Mouse (Mus musculus) MEL (cell line): Measurements from ENCODE around the gene Fbxo3. TPM values are rescaled to one million over a fixed set of nuclear protein-coding genes. Genes with fewer than 3 reads are reported as not detected.

Experiments
- DNase-seq: peaks from one replicate; pipeline ENCODE4 v3.0.0; 2011; ENCODE audit warnings: low read depth, low spot score
- H3K27ac ChIP-seq: 2 replicates; pipeline ENCODE4 v1.5.1; 2012; ENCODE audit warnings: low read depth, mild to moderate bottlenecking, control low read depth, low read length, moderate library complexity; ENCODE audit not compliant: control insufficient read depth
- H3K27me3 ChIP-seq, 2 experiments: fragments of 150-350 bp in 1 of 2; sonication (generic) in 1 of 2; 2 replicates each; pipeline ENCODE4 v1.6.1; 2012; ENCODE audit warnings: low read length in 2 of 2, mild to moderate bottlenecking in 2 of 2, improper control_type of control experiment in 1 of 2, moderate library complexity in 1 of 2; ENCODE audit not compliant: insufficient read depth in 2 of 2, control insufficient read depth in 1 of 2
- H3K36me3 ChIP-seq, 2 experiments: 2 replicates each; pipeline ENCODE4 v1.6.1; 2012 to 2014; ENCODE audit warnings: low read length in 2 of 2, improper control_type of control experiment in 1 of 2, inconsistent platforms in 1 of 2, mild to moderate bottlenecking in 1 of 2; ENCODE audit not compliant: insufficient read depth in 2 of 2, control insufficient read depth in 1 of 2
- H3K4me1 ChIP-seq, 2 experiments: fragments of 150-350 bp in 1 of 2; sonication (generic) in 1 of 2; 2 replicates each; pipeline ENCODE4 v1.6.1; 2012; ENCODE audit warnings: low read length in 2 of 2, improper control_type of control experiment in 1 of 2, mild to moderate bottlenecking in 1 of 2; ENCODE audit not compliant: insufficient read depth in 2 of 2, control insufficient read depth in 1 of 2
- H3K4me3 ChIP-seq, 2 experiments: fragments of 150-350 bp in 1 of 2; sonication (generic) in 1 of 2; 2 replicates each; pipeline ENCODE4 v1.5.1; 2012; ENCODE audit warnings: low read depth in 2 of 2, low read length in 2 of 2, mild to moderate bottlenecking in 2 of 2, moderate library complexity in 2 of 2, control low read depth in 1 of 2, improper control_type of control experiment in 1 of 2; ENCODE audit not compliant: control insufficient read depth in 1 of 2, insufficient read depth in 1 of 2
- H3K79me2 ChIP-seq: 2 replicates; pipeline ENCODE4 v1.6.1; 2012; ENCODE audit warnings: mild to moderate bottlenecking, low read length, moderate library complexity; ENCODE audit not compliant: control insufficient read depth, poor library complexity, insufficient read depth
- H3K9ac ChIP-seq: 2 replicates; pipeline ENCODE4 v1.6.1; 2012; ENCODE audit warnings: low read depth, mild to moderate bottlenecking, control low read depth, low read length, moderate library complexity; ENCODE audit not compliant: control insufficient read depth, poor library complexity, severe bottlenecking
- H3K9me3 ChIP-seq: fragments of 150-350 bp; sonication (generic); replicated peaks from 2 replicates; pipeline ENCODE4 v1.6.1; 2012; ENCODE audit warnings: mild to moderate bottlenecking, low read length, improper control_type of control experiment, moderate library complexity; ENCODE audit not compliant: insufficient read depth
- BHLHE40 ChIP-seq: IDR thresholded peaks from 2 replicates; pipeline ENCODE4 v1.6.1; 2012; ENCODE audit warnings: low read depth, mild to moderate bottlenecking, inconsistent platforms, low read length, improper control_type of control experiment, borderline replicate concordance
- CHD1 ChIP-seq: IDR thresholded peaks from 2 replicates; pipeline ENCODE4 v1.6.1; 2012; ENCODE audit warnings: low read depth, mild to moderate bottlenecking, inconsistent platforms, low read length, improper control_type of control experiment
- CTCF ChIP-seq, 3 experiments: IDR thresholded peaks in 2 of 3; conservative IDR thresholded peaks in 1 of 3; 2 replicates each; pipeline ENCODE4 v1.5.1; 2011 to 2012; ENCODE audit warnings: low read length in 3 of 3, low read depth in 2 of 3, mild to moderate bottlenecking in 2 of 3, improper control_type of control experiment in 1 of 3, inconsistent platforms in 1 of 3, mixed read lengths in 1 of 3, moderate library complexity in 1 of 3; ENCODE audit not compliant: control insufficient read depth in 1 of 3, insufficient read depth in 1 of 3, poor library complexity in 1 of 3, severe bottlenecking in 1 of 3
- E2F4 ChIP-seq: IDR thresholded peaks from 2 replicates; pipeline ENCODE4 v1.6.1; 2011; ENCODE audit warnings: low read depth, low read length, improper control_type of control experiment, borderline replicate concordance
- ELF1 ChIP-seq: IDR thresholded peaks from 2 replicates; pipeline ENCODE4 v1.6.1; 2014; ENCODE audit warnings: low read depth, mild to moderate bottlenecking, inconsistent platforms, low read length, improper control_type of control experiment, moderate library complexity
- ETS1 ChIP-seq: IDR thresholded peaks from 2 replicates; pipeline ENCODE4 v1.6.1; 2012; ENCODE audit warnings: low read depth, mild to moderate bottlenecking, inconsistent platforms, low read length, improper control_type of control experiment, moderate library complexity
- KAT2A ChIP-seq: conservative IDR thresholded peaks from 2 replicates; pipeline ENCODE4 v1.6.1; 2012; ENCODE audit warnings: low read depth, low read length, improper control_type of control experiment, inconsistent platforms
- MAX ChIP-seq: IDR thresholded peaks from 2 replicates; pipeline ENCODE4 v1.6.1; 2011; ENCODE audit warnings: low read length, improper control_type of control experiment
- MAZ ChIP-seq: IDR thresholded peaks from 2 replicates; pipeline ENCODE4 v1.6.1; 2012; ENCODE audit warnings: low read depth, mild to moderate bottlenecking, inconsistent platforms, low read length, improper control_type of control experiment
- MEF2A ChIP-seq: IDR thresholded peaks from 2 replicates; pipeline ENCODE4 v1.6.1; 2014; ENCODE audit warnings: low read depth, mild to moderate bottlenecking, inconsistent platforms, low read length, improper control_type of control experiment; ENCODE audit not compliant: poor library complexity, insufficient replicate concordance, severe bottlenecking; ENCODE audit errors: extremely low read depth
- MXI1 ChIP-seq: IDR thresholded peaks from 2 replicates; pipeline ENCODE4 v1.6.1; 2011; ENCODE audit warnings: mild to moderate bottlenecking, low read depth, low read length, improper control_type of control experiment
- NRF1 ChIP-seq: IDR thresholded peaks from 2 replicates; pipeline ENCODE4 v1.6.1; 2014; ENCODE audit warnings: low read depth, mild to moderate bottlenecking, inconsistent platforms, low read length, improper control_type of control experiment, moderate library complexity; ENCODE audit not compliant: poor library complexity, insufficient read depth, severe bottlenecking
- POLR2AphosphoS5 ChIP-seq: IDR thresholded peaks from 2 replicates; pipeline ENCODE4 v1.6.1; 2012; ENCODE audit warnings: low read depth, borderline replicate concordance, mild to moderate bottlenecking, inconsistent platforms, low read length, moderate library complexity, mixed read lengths
- RAD21 ChIP-seq: IDR thresholded peaks from 2 replicates; pipeline ENCODE4 v1.6.1; 2011; ENCODE audit warnings: mild to moderate bottlenecking, low read depth, low read length, improper control_type of control experiment
- TAL1 ChIP-seq: IDR thresholded peaks from 2 replicates; pipeline ENCODE4 v1.6.1; 2012; ENCODE audit warnings: mild to moderate bottlenecking, inconsistent platforms, low read length, moderate library complexity, mixed read lengths
- TBP ChIP-seq: IDR thresholded peaks from 2 replicates; pipeline ENCODE4 v1.8.0; 2011; ENCODE audit warnings: low read depth, low read length, improper control_type of control experiment
- USF1 ChIP-seq: IDR thresholded peaks from 2 replicates; pipeline ENCODE4 v1.6.1; 2014; ENCODE audit warnings: low read depth, mild to moderate bottlenecking, inconsistent platforms, low read length, improper control_type of control experiment, moderate library complexity
- USF2 ChIP-seq, 2 experiments: IDR thresholded peaks; 2 replicates each; pipeline ENCODE4 v1.6.1; 2011 to 2012; ENCODE audit warnings: improper control_type of control experiment in 2 of 2, low read length in 2 of 2, borderline replicate concordance in 1 of 2, inconsistent platforms in 1 of 2, low read depth in 1 of 2, mild to moderate bottlenecking in 1 of 2; ENCODE audit not compliant: insufficient read depth in 1 of 2
- ZC3H11A ChIP-seq: IDR thresholded peaks from 2 replicates; pipeline ENCODE4 v1.6.1; 2012; ENCODE audit warnings: low read depth, mild to moderate bottlenecking, inconsistent platforms, low read length, improper control_type of control experiment
- ZKSCAN1 ChIP-seq: IDR thresholded peaks from 2 replicates; pipeline ENCODE4 v1.6.1; 2012; ENCODE audit warnings: low read depth, mild to moderate bottlenecking, inconsistent platforms, low read length, improper control_type of control experiment, moderate library complexity
- ZMIZ1 ChIP-seq: IDR thresholded peaks from 2 replicates; pipeline ENCODE4 v1.6.1; 2012; ENCODE audit warnings: low read depth, mild to moderate bottlenecking, inconsistent platforms, low read length, improper control_type of control experiment, moderate library complexity
- ZNF384 ChIP-seq: IDR thresholded peaks from 2 replicates; pipeline ENCODE4 v1.6.1; 2012; ENCODE audit warnings: low read depth, mild to moderate bottlenecking, inconsistent platforms, low read length, improper control_type of control experiment
- polyA plus RNA-seq, 2 experiments: library from polyadenylated mRNA; stranded (reverse) in 1 of 2; unstranded in 1 of 2; fragments of >175 nt in 1 of 2; fragments of >200 nt in 1 of 2; gene quantifications; 2 replicates each; pipeline versions ENCODE4 v1.2.1 to v1.2.4; 2012; ENCODE audit warnings: low replicate concordance in 2 of 2, low read depth in 1 of 2; ENCODE audit not compliant: insufficient read length in 2 of 2, insufficient read depth in 1 of 2, missing spikeins in 1 of 2
- total RNA-seq: library from RNA; depleted of rRNA; stranded (reverse); fragments of 300-350 nt; gene quantifications from 2 replicates; pipeline ENCODE4 v1.2.3, GENCODE M21; 2012

The Fbxo3 gene
- total and polyA plus RNA-seq, 3 experiments = 30.9 to 55.4 (median 41.9) TPM

GRCm38 (mm10) chr2:104041632-104042031 is 14.1 kb downstream of the Fbxo3 start:
- DNase-seq = peak; percentile 62
- no peaks in the 10 kb centered on the region for H3K79me2 ChIP-seq
- H3K27me3 ChIP-seq = no peaks in the 10 kb centered on the region
- no peak overlapping the region for H3K27ac ChIP-seq
- peaks cover 5 to 24% of the 10 kb centered on the region in 2 experiments for H3K36me3 ChIP-seq
- no peak overlapping the region for H3K4me3 ChIP-seq
- TF ChIP-seq BHLHE40 = no peak
- TF ChIP-seq TAL1 = no peak
- peak; percentile 65 for TF ChIP-seq ETS1
- TF ChIP-seq ZNF384 = peak; percentile 47; the same call in 1 of the 2 replicates
- no peak for TF ChIP-seq POLR2AphosphoS5
- no peak for TF ChIP-seq KAT2A
- no peak for TF ChIP-seq USF1
- no peak for TF ChIP-seq ELF1
- TF ChIP-seq CHD1 = no peak
- TF ChIP-seq MEF2A = no peak
- TF ChIP-seq CTCF (IDR thresholded peaks at IDR 0.05 in 2 of 3, conservative IDR thresholded peaks at IDR 0.05 in 1 of 3; ENCODE audit: control insufficient read depth in 1 of 3, insufficient read depth in 1 of 3, low read depth in 2 of 3, low read length in 3 of 3, poor library complexity in 1 of 3, severe bottlenecking in 1 of 3) = no peak
- no peak for TF ChIP-seq USF2 (IDR thresholded peaks at IDR 0.05; ENCODE audit: borderline replicate concordance in 1 of 2, insufficient read depth in 1 of 2, low read depth in 1 of 2, low read length in 2 of 2)
- no peaks in the 10 kb centered on the region for H3K9me3 ChIP-seq
- H3K4me1 ChIP-seq = no peaks in the 10 kb centered on the region; a peak in 1 of 4 replicates
- H3K9ac ChIP-seq = no peak overlapping the region

GRCm38 (mm10) chr2:104042766-104043165 is 15.2 kb downstream of the Fbxo3 start:
- no peak for TF ChIP-seq MAX
- no peak for TF ChIP-seq ZMIZ1
- no peak for TF ChIP-seq USF2 (IDR thresholded peaks at IDR 0.05; ENCODE audit: borderline replicate concordance in 1 of 2, insufficient read depth in 1 of 2, low read depth in 1 of 2, low read length in 2 of 2)
- TF ChIP-seq RAD21 = no peak
- TF ChIP-seq TBP = no peak
- TF ChIP-seq MAZ = no peak
- TF ChIP-seq ZNF384 = no peak
- TF ChIP-seq ZC3H11A = no peak
- no peak for TF ChIP-seq ELF1
- no peak for TF ChIP-seq E2F4
- no peak for TF ChIP-seq NRF1
- no peak for TF ChIP-seq MXI1
- TF ChIP-seq ZKSCAN1 = no peak
- TF ChIP-seq, all 39 proteins: peak for 0
- DNase-seq = no peak
- Histone ChIP-seq H3K4me3 (no peak overlapping the region), H3K36me3 (peaks cover 5 to 21% of the 10 kb centered on the region in 2 experiments), H3K27me3 (no peaks in the 10 kb centered on the region), H3K27ac (no peak overlapping the region), H3K4me1 (no peaks in the 10 kb centered on the region; a peak in 1 of 4 replicates), H3K79me2 (no peaks in the 10 kb centered on the region), H3K9ac (no peak overlapping the region), H3K9me3 (no peaks in the 10 kb centered on the region)
